Mouse (Mus musculus) left cerebral cortex, postnatal 14 days (tissue): ENCODE results near the gene Bmf. TPM values are rescaled to one million over a fixed set of nuclear protein-coding genes. Genes with fewer than 3 reads are reported as not detected.

ENCODE experiments used
- DNase-seq, 2 experiments: peaks; one replicate each; pipeline ENCODE4 v3.0.0; 2021 to 2022; ENCODE audit warnings: low spot score in 2 of 2, mixed read lengths in 1 of 2
- intact Hi-C: fragments of 180-260 bp; cut with DNase I; formaldehyde crosslinking; loops from one replicate; pipeline ENCODE4 v1.15.1; 2025
- total RNA-seq, 2 experiments: library from RNA; stranded (reverse); gene quantifications; 2 replicates each; pipeline ENCODE4 v1.2.3; 2021

Gene Bmf
- total RNA-seq, 2 experiments from 2014 or later = 3.8 to 4.4 TPM

DNA sequence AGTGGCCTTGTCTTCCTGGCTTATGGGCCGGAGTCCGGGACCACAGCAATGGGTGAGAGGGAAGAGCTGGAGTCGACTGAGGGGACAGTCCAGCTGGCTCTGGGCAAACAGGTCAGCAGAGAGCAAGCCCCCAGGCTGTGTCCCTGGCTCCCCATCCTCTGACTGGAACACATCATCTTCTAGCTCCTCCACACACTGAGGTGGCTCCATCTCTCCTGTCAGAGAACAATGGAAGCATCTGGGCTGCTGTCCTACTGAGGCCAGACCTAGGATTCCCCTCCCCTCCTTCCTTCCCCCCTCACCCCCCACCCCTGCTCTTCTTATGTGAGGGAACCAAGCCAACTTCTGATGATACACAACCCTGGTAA, 2.7 kb downstream of the Bmf start:
- intact Hi-C loops = loop anchor here (5.0 kb wide), 2 partner anchors 51 to 59 kb away; partner anchors contain the start of gene Bub1b
- DNase-seq = no peak

DNA sequence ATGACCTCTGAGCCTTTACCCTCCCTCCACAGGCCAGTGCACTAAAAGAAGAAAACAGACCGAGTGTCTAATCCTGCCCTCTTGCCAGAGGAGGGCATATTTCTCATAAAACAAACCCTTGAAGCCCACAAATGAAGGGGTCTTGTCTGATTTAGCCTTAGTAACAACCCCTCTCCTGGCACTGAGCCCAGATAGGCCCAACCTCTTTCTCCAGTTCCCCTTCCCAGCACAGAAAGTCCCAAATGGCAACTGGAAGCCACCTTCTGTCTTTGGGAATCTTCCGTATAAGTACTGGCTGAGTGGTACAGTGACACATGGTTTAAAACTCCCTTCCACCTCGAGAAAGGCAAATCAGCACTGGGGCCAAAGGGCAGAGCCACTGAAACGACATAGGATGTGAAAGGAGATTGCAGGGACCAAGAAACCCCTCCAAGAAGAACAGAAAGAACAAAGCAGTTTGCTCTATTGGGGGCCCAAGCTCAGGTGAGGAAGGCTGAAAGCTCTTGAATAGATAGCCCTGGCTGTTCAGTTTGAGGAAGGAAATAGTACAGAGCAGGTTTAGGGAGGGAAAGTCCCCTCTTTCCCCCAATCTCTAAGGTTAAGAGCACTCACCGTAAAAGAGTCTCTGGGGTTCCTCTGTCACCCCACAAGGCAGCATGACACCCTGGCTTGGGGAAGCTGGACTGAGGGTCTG, 3.2 kb downstream of the Bmf start:
- intact Hi-C loops = loop anchor here (5.0 kb wide), 2 partner anchors 51 to 59 kb away; partner anchors contain the start of gene Bub1b
- DNase-seq = no peak

DNA sequence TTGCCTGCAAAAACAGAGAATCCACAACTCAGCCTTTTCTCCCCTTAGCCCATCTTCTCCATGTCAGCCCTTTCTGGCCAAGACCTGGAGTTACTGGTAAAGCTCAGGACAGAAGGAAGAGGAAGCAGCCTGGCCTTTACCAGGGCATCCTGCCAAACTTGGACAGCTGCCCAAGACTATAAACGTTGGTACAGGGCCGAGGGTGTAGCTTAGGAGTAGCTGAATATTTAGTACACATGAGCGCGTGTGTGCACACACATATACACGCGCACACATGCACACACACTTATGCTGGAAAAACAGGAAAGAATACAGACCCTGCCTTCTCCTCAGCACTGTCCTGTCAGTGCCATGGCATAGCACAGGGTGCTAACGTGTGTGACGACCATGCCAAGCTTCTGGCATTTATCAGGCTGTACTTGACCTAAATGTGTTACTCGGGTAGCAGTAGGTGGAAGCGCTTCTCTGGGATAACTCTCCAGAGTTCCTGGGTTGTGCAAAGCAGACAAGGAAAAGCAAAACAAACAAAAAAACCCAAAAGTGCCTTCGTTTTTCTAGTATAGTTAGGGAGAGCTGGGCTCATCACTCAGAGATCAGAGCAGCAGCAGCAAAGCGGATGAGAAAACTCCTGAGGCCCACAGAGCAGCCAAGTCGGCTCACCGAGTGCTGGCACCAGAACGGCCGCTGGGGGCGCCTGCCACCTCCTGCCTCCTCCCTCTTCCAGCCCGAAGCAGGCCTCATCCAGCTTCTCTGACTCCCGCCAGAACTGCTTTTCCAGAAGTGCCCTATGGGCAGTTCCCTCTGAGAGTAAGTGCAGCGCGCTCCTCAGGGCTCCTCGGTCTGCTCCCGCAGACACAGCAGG, 4.0 kb downstream of the Bmf start:
- intact Hi-C loops = loop anchor here (5.0 kb wide), 2 partner anchors 52 to 58 kb away; partner anchors contain the start of gene Bub1b
- DNase-seq = peak; percentile 91 to 94

DNA sequence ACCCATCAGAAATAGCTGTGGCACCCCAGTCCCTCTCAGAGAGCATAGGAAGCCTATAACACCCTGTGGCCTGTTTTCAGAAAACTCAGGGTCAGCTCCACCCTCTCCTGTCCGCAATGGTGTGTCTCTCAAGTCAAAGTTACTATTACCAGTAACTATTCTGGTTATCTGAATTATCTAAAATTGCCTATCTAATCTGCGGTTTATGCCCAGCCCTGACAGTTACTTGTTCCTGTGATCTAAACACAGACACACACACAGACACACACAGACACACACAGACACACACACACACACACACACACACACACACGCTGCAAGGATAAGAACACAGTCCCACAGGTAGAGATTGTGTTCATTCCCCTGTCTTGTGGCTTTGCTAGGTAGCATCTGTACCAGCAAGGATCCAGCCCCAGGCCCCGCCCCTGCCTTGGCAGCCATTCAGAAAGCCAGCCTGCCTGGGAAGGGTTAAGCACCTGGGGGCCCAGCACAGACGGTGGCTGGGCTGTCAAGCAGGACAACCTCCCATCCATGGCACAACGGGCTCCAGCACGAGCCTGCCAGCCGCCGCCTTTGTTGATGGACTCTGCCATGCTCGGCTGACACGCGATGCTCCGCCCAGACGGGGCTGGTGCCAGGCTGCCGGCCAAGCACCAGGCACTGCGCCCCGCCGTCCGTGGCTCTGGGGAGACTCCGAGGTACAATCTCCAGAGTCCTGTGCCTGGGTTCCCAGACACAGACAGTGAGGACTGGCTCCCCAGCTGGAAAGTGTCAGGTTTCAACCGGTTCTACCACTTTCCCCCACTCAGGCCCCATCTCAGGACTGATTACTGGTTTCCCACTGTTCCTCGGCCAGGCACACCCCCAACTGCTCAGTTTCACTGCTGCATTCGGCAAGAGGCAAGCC, 5.3 kb downstream of the Bmf start:
- peak; percentile 66 to 72 for DNase-seq
- intact Hi-C loops = no loop called here

DNA sequence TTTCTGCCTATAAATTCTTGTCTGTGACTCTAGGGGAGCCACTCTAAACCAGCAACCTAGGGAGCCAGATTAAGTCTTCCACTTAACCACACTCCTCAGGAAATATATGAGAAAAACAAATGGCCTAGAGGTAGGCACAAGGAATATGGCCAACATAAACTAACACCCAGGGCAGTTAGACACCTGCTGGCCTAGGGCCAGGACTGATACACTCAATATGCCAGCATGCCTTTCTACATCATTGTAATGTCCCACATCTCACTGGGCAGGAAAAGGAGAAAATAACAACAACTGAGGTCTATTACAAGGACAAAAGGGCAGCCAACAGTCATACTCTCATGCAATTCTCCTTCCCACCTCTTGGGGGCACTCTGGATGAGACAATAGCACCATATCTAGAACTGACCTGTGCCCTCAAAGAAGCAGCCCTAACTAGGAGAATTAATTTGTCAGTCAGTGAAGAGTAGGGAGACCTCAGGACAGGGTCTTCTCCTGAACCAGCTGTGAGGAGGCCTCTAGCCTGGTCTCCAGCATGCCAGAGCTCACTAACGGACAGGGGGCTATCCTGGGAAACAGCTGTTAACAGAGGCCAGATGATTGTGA, 6.4 kb downstream of the Bmf start:
- intact Hi-C loops = no loop called here
- no peak for DNase-seq

DNA sequence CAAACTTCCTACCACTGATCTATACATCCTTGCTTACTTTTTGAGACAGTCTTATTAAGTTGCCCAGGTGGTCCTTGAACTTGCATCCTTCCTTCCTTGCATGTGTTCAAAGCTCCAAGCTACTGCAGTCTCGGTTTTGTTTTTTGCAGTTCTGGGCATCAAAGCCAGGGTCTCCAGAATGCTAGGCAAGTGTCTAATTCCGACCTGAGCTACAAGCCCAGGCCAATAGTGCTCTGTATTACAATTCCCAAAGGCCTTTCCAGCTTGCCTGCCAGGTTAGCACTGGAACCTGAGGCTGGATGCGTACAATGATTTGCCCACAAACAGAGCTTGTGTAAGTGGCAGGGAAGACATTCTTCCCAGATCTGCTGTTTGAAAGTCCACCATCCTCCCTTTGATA, 7.8 kb downstream of the Bmf start:
- DNase-seq = no peak
- intact Hi-C loops = no loop called here

DNA sequence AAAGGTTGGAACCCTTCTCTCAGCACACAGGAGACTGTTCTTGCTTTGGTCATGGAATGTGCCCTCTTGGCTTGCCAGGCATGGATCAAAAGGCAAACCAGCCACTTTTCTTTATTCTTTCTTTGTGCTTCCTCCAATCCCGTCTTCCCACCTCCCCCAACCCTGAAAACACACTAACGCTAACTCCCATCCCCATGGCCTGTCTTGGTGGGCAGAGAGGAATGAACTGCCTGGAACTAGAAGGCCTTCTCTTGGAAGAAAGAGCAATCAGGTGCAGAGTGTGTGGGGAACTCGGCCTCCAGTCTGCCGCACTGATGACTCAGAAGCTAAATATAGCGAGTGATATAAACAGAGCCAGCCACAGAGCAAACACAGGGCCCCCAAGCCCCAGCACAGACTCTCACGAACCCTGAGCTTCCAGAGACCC, 8.8 kb downstream of the Bmf start:
- intact Hi-C loops = no loop called here
- DNase-seq = peak in 1 of 2 experiments; percentile 62

DNA sequence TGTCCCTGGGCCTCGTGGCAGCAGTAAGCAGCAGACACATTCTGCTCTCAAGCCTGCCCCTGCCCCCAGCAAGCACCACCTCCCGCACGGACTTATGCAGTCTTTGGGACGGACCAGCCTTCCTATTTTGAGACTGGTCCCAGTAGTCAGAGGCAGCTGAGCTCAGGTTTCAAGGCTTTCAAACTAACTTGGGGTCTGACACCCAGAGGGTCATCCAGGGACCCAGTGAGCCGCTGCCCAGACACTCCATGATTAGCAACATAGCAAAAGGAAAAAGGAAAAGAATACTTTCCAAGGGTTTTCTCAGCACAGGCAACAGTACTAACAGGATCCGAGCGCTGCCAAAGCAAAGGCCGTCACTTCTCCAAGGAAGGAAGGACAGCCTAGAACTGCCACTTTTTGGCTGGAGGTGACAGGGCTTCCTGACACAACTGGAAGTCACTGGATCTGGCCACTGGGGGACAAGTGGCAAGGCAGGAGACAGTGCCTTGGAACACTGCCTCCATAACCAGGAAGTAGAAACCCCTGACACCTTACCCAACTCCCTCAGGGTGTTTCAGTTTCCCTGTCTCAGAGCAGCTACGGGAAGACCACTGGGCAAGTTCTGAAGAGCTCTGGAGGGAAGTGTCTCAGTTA, 9.5 kb downstream of the Bmf start:
- no peak for DNase-seq
- intact Hi-C loops = no loop called here

DNA sequence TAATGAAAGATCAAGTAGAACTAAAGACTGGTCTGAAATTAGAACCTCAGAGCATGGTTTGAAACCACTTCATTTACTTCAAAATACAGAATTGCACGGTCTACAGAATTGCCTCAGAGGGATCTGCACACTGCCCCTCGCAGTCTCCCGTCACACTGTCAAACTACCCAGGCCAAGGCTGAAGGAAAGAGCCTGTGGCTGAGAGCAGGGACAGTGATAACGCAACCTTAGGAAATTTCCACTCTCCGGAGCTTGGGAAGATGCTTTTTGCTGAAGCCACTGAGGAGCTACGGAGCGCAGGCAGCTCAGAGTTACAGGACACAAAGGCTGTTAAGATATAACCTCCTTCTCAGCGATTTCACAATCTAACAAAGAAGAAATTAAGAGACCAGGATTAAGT, 10.4 kb downstream of the Bmf start:
- DNase-seq = no peak
- intact Hi-C loops = no loop called here

DNA sequence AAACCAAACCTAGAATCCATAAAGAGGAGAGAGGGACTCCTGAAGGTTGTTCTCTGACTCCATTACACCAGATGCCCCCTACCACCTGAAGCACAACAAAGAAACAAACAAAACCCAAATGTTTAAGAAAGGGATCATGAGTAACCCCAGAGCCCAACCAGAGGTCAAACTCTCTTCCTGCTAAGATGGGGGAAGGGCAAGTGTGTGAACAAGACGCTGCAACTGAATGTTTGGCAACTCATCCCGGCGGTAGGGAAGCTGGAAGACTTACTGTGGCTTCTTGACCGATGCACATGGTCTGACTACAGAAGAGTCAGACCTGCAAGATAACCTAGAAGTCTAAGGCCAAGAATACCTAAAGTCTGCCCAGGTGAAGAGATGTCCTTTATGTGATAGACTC, 12.3 kb downstream of the Bmf start:
- DNase-seq = no peak
- intact Hi-C loops = no loop called here

DNA sequence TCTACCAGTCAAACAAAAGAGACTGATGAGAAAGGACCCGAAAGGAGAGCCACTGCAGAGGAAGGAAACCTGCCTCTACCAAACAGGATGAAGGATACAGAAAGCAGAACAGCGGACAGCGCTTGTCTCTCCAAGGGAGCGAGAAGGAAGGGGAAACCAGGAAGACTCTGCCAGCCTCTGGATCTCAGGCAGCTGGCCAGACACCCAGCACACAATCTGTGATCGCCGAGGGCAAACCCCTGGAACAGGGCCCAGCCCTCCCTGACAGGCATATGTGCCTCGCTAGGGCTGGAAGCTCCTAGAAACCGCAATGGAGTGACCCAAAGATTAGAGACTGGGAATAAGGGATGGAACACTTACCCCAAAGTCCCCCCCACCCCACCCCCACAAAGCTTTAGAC, 12.9 kb downstream of the Bmf start:
- no peak for DNase-seq
- intact Hi-C loops = no loop called here

DNA sequence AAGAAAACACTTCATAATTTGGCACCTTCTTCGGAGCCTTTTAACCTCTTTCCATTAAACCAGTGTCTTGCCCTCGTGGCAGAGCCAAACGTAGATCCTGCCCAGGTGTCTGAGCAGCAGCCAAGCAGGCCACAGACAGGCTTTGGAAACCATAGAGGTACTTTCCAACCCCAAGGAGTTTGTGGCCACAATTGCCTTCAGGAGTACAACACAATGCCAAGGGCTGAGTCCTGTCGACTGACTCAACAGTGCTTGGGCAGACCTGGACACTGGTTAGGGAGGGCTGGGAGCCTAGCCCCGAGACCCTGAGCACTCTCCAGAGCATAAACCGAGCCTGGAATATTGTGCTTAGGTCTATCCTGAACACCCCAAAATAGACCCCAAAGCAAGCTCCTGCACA, 13.4 kb downstream of the Bmf start:
- intact Hi-C loops = no loop called here
- no peak for DNase-seq

DNA sequence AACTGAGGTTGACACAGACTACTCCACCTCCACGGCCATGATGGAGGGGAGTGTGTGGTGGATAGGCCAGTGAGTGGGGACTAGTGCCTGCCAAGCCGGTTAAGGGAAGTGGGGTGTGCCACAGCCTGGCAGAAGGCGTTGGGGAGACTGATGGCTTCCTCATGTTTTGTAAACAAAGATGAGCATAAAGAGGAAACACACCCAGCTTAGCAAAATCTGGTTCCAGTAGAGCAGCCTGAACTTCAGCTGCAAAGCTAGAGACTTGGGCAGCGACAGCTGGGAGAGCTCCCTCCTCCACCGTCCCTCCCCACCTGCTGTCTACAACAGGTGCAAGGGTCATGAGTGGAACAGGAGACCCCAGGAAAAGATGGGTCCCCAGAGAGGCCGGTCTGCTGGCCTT, 15.5 kb downstream of the Bmf start:
- DNase-seq = no peak
- intact Hi-C loops = no loop called here

DNA sequence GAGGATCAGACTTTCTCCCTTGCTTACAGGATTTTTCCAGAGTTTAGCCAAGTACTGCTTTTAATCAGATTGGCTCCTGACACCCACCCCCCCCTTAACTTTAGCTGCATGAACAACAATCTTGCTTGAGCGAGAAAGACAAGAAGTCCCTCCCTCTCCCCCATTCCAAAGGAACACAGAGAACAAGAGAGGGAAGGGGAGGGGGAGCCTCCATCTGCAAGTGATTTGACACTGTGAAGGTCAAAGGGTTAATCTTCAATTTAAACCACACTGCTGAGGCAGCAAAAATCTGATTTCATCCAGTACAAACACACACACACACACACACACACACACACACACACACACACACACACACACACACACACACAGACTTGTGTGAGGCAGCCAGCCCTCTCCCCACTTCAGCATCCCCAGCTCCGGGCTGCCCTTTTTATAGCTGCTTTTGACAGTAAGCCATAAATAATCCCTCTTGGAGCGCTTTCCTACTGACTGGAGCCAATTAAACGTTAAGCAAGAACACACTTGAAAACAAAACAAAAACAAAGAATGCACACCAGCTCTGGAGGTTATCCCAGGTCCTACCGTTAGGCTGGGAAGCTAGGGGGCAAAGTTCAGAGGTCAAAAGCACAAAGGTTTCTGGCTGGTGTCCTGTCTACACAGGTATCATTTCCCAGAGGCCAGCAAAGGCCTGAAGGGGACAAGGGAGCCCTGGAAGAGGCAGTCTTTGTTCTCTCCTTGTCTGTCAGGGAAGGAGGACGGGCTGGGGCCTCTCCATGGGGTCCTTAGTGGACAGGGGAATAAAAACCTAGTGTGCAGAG, 16.4 kb downstream of the Bmf start:
- DNase-seq = no peak
- intact Hi-C loops = no loop called here

DNA sequence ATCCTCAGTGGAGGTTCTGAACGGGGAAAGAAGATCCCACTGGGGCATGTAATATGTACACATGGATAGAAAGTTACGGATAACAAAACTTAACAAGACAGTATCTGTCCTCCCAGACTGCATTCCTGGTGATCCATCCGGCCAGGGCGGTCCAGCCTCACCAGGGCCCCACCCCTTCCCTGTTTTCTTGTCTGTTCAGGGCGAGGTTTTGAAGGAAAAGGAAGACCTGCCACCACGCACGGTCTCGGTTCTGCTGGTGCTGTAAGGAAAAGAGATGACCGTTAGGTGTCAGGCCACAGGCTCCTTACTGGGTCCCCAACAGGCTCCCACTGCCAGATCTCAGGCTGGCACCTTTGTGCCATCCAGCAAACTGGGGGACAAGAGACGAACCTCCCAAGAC, 17.1 kb downstream of the Bmf start:
- intact Hi-C loops = no loop called here
- DNase-seq = no peak

DNA sequence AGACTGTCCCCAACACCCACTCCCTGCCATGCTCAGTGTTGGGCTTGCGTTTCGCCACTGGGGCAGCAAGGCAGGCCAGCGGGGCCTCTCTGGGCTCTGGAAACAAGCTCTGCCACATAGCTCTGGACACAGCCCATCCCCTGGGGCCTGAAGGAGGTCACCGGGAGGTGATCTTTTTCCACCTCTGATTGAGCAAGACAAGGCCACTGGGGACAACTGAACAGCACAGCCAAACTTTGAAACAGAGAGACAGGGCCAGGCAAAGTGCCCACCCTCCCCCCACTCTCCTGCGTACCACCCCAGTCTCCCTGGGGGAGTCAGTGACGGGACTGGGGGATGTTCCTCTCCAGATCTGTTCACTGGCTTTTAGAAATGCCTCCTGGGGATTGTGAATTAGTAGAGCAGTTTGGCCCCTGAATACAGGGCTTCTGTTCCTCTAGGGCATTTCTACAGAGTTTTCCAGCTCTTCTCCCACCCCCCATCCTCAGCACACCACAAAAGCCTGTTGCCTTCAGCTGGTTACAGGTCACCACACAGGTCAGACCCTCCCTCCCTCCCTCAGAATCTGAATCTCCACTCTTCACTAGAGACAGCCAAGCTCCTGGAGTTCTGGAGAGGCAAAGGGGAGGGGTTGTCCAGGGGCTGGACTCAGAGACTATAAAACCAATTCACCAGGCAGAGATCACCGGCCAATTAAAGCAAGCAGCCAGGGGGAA, 19.9 kb downstream of the Bmf start:
- no peak for DNase-seq
- intact Hi-C loops = no loop called here

DNA sequence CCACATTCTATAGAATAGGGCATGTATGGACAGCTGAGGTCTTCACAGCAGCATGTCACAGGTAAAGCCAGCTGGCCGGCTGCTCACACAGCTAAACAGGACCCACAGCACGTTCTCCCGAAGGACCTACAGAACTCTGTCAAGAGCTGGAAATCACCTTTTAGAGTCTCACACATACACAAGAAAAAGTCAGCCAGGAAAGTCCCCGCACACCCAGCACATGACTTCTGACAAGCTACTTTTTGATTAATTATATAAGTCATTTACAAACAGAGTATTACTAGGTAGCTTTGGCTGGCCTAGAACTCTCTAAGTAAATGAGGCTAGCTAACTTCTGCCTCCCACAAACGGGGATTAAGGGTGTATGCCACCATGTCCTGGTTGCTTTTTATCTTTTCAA, 22.9 kb downstream of the Bmf start:
- DNase-seq = no peak
- intact Hi-C loops = no loop called here

DNA sequence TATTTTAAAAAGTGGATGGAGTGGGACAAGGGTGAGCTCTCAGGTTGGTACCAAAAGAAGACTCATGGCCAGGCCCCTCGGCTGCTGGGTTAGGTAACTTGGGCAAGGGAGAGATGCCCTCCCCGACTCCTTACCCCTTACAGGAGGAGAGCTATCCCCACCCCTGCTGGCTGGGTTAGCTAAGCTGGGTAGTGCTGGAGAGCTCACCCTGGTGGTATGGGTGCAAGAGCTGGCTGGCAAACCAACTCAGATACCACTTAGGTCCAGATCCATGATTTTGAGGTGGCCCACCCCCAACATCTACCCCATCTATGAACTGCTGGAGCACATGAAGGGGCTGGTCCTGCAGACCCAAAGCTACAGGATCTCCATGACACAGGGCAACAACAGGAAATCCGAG, 24.7 kb downstream of the Bmf start:
- no peak for DNase-seq
- intact Hi-C loops = no loop called here
